Mouse (Mus musculus) cerebellum, postnatal 25 days (tissue): ENCODE data around the gene Mocs2.

Experiments
- DNase-seq, 2 experiments: peaks; one replicate each; pipeline ENCODE4 v3.0.0; 2021; ENCODE audit warnings: mixed read lengths in 2 of 2

Mocs2 gene

GRCm38 (mm10) chr13:114817751-114818360 is at the start of gene Mocs2:
Gene Mocs2 (plus strand): TSS chr13:114818236.
- DNase-seq: peak; percentile 91 to 96

GRCm38 (mm10) chr13:114791511-114791910 is 26.5 kb upstream of the Mocs2 start:
- DNase-seq: peak in 1 of 2 experiments; percentile 27

- peak; percentile 29 to 75 for DNase-seq
These were observed 24.6 kb upstream of the Mocs2 start for GRCm38 (mm10) chr13:114793250-114794030.

GRCm38 (mm10) chr13:114801857-114802256 is 16.2 kb upstream of the Mocs2 start:
- no peak for DNase-seq

GRCm38 (mm10) chr13:114802971-114803370 is 15.1 kb upstream of the Mocs2 start:
- DNase-seq: no peak

GRCm38 (mm10) chr13:114809624-114810210 is 8.3 kb upstream of the Mocs2 start:
- no peak for DNase-seq

GRCm38 (mm10) chr13:114818513-114818912 is 477 bp downstream of the Mocs2 start:
- no peak for DNase-seq

GRCm38 (mm10) chr13:114822871-114823270 is 4.8 kb downstream of the Mocs2 start:
- no peak for DNase-seq

GRCm38 (mm10) chr13:114825377-114825855 is 7.4 kb downstream of the Mocs2 start:
- no peak for DNase-seq

GRCm38 (mm10) chr13:114831367-114831833 is 13.4 kb downstream of the Mocs2 start:
- DNase-seq: no peak

- DNase-seq: no peak
These were observed 14.7 kb downstream of the Mocs2 start for GRCm38 (mm10) chr13:114832761-114833160.

- DNase-seq: no peak
These were observed 15.3 kb downstream of the Mocs2 start for GRCm38 (mm10) chr13:114833351-114833750.

- no peak for DNase-seq
These were observed 16.5 kb downstream of the Mocs2 start for GRCm38 (mm10) chr13:114834580-114834979.

- DNase-seq: no peak
These were observed 19.0 kb downstream of the Mocs2 start for GRCm38 (mm10) chr13:114837061-114837460.

GRCm38 (mm10) chr13:114838535-114838990 is 20.5 kb downstream of the Mocs2 start:
- DNase-seq: peak; percentile 88 to 95

GRCm38 (mm10) chr13:114839098-114839497 is 21.1 kb downstream of the Mocs2 start:
- no peak for DNase-seq

GRCm38 (mm10) chr13:114840545-114840944 is 22.5 kb downstream of the Mocs2 start:
- DNase-seq: no peak

GRCm38 (mm10) chr13:114843318-114843717 is 25.3 kb downstream of the Mocs2 start:
- DNase-seq: no peak

GRCm38 (mm10) chr13:114845804-114846203 is 27.8 kb downstream of the Mocs2 start:
- no peak for DNase-seq

- DNase-seq: no peak
These were observed 30.9 kb downstream of the Mocs2 start for GRCm38 (mm10) chr13:114848945-114849344.

- no peak for DNase-seq
These were observed 34.5 kb downstream of the Mocs2 start for GRCm38 (mm10) chr13:114852264-114853111.

- no peak for DNase-seq
These were observed 35.1 kb downstream of the Mocs2 start for GRCm38 (mm10) chr13:114853152-114853551.
